In the genomic region with DNA sequence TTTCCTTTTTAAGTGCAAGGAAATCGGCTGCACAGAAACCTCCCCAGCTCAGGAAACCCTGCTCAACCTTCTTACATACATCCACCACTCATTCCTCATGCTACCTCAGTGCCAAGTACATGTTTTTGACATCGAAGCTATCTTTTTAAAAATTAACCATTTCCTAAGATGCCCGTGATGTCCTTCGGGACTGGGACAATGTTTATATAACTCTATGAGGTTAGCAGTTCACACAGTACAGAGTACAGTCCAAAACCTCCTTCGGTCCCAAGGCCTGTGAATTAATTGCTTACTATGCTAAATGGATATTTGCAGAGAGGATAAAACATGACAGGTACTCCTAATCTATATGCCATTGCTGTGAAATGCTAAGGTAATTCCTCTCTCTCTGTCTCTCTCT, we compare ENCODE assay signal across 19 mouse cellular contexts.
DNase-seq lines count a peak whose midpoint lies in the region; ATAC-seq and TF ChIP-seq lines count a peak whose summit lies in the region.
"Had no signal": no experiment of that assay in that cellular context is flagged by ENCODE, and none has a peak within 500 bp of the region (broad histone marks: within the 10 kb centered on the region; RNA-seq: fewer than 3 reads in every experiment).

No protein-coding gene starts in this region.

- H3K9ac ChIP-seq in neural tube, embryonic 15.5 days (replicated peaks), result no peak overlapping the region
- H3K9ac ChIP-seq in forebrain, embryonic 11.5 days (ENCODE audit: low read length), result no peak overlapping the region
- H3K9ac ChIP-seq: forebrain, embryonic 12.5 days; heart, embryonic 13.5 days; hindbrain, embryonic 15.5 days had no signal

- no peak overlapping the region for H3K4me3 ChIP-seq in neural tube, embryonic 15.5 days (replicated peaks)
- H3K4me3 ChIP-seq in olfactory bulb, adult 2 months (ENCODE audit: insufficient read depth, low read depth, low read length), result no peak overlapping the region
- H3K4me3 ChIP-seq in forebrain, embryonic 11.5 days (ENCODE audit: low read depth, low read length), result no peak overlapping the region
- H3K4me3 ChIP-seq: forebrain, embryonic 12.5 days; heart, embryonic 13.5 days; hindbrain, embryonic 15.5 days had no signal

- H3K4me2 ChIP-seq in neural tube, embryonic 15.5 days, result peak overlapping the region; percentile 52
- H3K4me2 ChIP-seq in forebrain, embryonic 11.5 days (ENCODE audit: low read depth, low read length, severe bottlenecking), result no peak overlapping the region
- H3K4me2 ChIP-seq: forebrain, embryonic 12.5 days; heart, embryonic 13.5 days had no signal

- DNase-seq in frontal cortex, postnatal 36 days (ENCODE audit: low spot score in 2 of 2), result no peak
- peak; percentile 73 for DNase-seq in kidney, adult 9 months
- no peak for DNase-seq in kidney, postnatal 10 days
- DNase-seq in neural tube, embryonic 10.5 days (ENCODE audit: extremely low spot score, low spot score), result no peak
- DNase-seq in forebrain, embryonic 11.5 days (ENCODE audit: low spot score), result no peak
- DNase-seq: adrenal gland, postnatal 14 days; cerebellum, adult 11-12 months; cerebellum, adult 9-10 months; cerebellum, postnatal 25 days; gastrocnemius, postnatal 36 days; heart, adult 11 months; heart, postnatal 36 days had no signal

- no peaks in the 10 kb centered on the region for H3K36me3 ChIP-seq in neural tube, embryonic 15.5 days
- H3K36me3 ChIP-seq in forebrain, embryonic 11.5 days (ENCODE audit: control insufficient read depth, insufficient read depth, low read length), result no peaks in the 10 kb centered on the region
- H3K36me3 ChIP-seq: forebrain, embryonic 12.5 days; heart, embryonic 13.5 days; hindbrain, embryonic 15.5 days had no signal

- H3K27me3 ChIP-seq in neural tube, embryonic 15.5 days (replicated peaks), result no peaks in the 10 kb centered on the region
- H3K27me3 ChIP-seq in forebrain, embryonic 11.5 days (ENCODE audit: control insufficient read depth, insufficient read depth, low read length), result no peaks in the 10 kb centered on the region
- H3K27me3 ChIP-seq: forebrain, embryonic 12.5 days; heart, embryonic 13.5 days; hindbrain, embryonic 15.5 days had no signal

- TF ChIP-seq CTCF in olfactory bulb, adult 2 months (IDR thresholded peaks at IDR 0.05; ENCODE audit: insufficient read depth, low read depth, low read length), result no peak

- ATAC-seq in frontal cortex, adult (ENCODE audit: low TSS enrichment), result peak; percentile 1; the same call in 1 of the 2 replicates
- ATAC-seq in neural tube, embryonic 15.5 days (ENCODE audit: low FRiP score), result peak; percentile 14; the same call in 1 of the 2 replicates
- ATAC-seq in forebrain, embryonic 11.5 days (replicated peaks; ENCODE audit: low FRiP score), result no peak
- ATAC-seq: forebrain, embryonic 16.5 days had no signal

- peaks cover 13% of the 10 kb centered on the region for H3K4me1 ChIP-seq in neural tube, embryonic 15.5 days
- peaks cover 11% of the 10 kb centered on the region for H3K4me1 ChIP-seq in olfactory bulb, adult 2 months (ENCODE audit: control insufficient read depth, insufficient read depth, low read length)
- no peaks in the 10 kb centered on the region for H3K4me1 ChIP-seq in forebrain, embryonic 11.5 days (replicated peaks; ENCODE audit: control insufficient read depth, insufficient read depth, low read length)
- H3K4me1 ChIP-seq: forebrain, embryonic 12.5 days; heart, embryonic 13.5 days had no signal

- TF ChIP-seq POLR2A in olfactory bulb, adult 2 months (IDR thresholded peaks at IDR 0.05; ENCODE audit: insufficient read depth, low read depth, low read length), result no peak

- H3K27ac ChIP-seq in neural tube, embryonic 15.5 days (replicated peaks), result 0 out of 2 replicates have a peak overlapping the region, but pooled peaks have one; percentile 30
- H3K27ac ChIP-seq in olfactory bulb, adult 2 months (ENCODE audit: insufficient read depth, low read depth, low read length), result peak overlapping the region; percentile 64
- no peak overlapping the region for H3K27ac ChIP-seq in forebrain, embryonic 11.5 days (ENCODE audit: low read depth, low read length)
- H3K27ac ChIP-seq: forebrain, embryonic 12.5 days; heart, embryonic 13.5 days; hindbrain, embryonic 15.5 days had no signal

- no peaks in the 10 kb centered on the region for H3K9me3 ChIP-seq in neural tube, embryonic 15.5 days (replicated peaks)
- H3K9me3 ChIP-seq in forebrain, embryonic 11.5 days (ENCODE audit: control insufficient read depth, low read length), result no peaks in the 10 kb centered on the region
- H3K9me3 ChIP-seq: forebrain, embryonic 12.5 days; heart, embryonic 13.5 days; hindbrain, embryonic 15.5 days had no signal

- 80% methylated on average over 5 of the region's 5 CpGs for WGBS in neural tube, embryonic 15.5 days
- WGBS in olfactory bulb, adult 2 months, result 77% methylated on average over 5 of the region's 5 CpGs
- WGBS in forebrain, embryonic 11.5 days, result 77% methylated on average over 5 of the region's 5 CpGs
